Mouse (Mus musculus): ENCODE results near the gene Gm10563. TPM values are rescaled to one million over a fixed set of nuclear protein-coding genes. Genes with fewer than 3 reads are reported as not detected.
A peak's percentile ranks its signal among the peaks of the same experiment; 100 is the strongest.

Gene Gm10563
- polyA plus RNA-seq, 1 experiment from 2014 or later = not detected

GRCm38 (mm10) chr4:155651553-155652269 lies 6.5 kb upstream of the Gm10563 start:
- Histone ChIP-seq H3K9ac (replicated peaks) (no peak overlapping the region), H3K27me3 (peaks cover 52% of the 10 kb centered on the region), H3K27ac (replicated peaks) (no peak overlapping the region), H3K4me3 (no peak overlapping the region), H3K36me3 (peaks cover 60% of the 10 kb centered on the region), H3K4me2 (replicated peaks) (no peak overlapping the region), H3K4me1 (peaks cover 28% of the 10 kb centered on the region), H3K9me3 (no peaks in the 10 kb centered on the region)
- 73% methylated on average over 15 of the region's 15 CpGs for WGBS
- no peak for ATAC-seq (replicated peaks)

GRCm38 (mm10) chr4:155649355-155649754 lies 4.1 kb upstream of the Gm10563 start:
- no peak overlapping the region for H3K4me2 ChIP-seq (replicated peaks)
- H3K36me3 ChIP-seq = peaks cover 64% of the 10 kb centered on the region
- H3K9me3 ChIP-seq = no peaks in the 10 kb centered on the region
- no peak overlapping the region for H3K27ac ChIP-seq (replicated peaks)
- H3K4me1 ChIP-seq = peaks cover 20% of the 10 kb centered on the region
- peaks cover 32% of the 10 kb centered on the region for H3K27me3 ChIP-seq
- H3K9ac ChIP-seq (replicated peaks) = no peak overlapping the region
- ATAC-seq (replicated peaks) = no peak
- WGBS = 94% methylated on average over 11 of the region's 11 CpGs
- no peak overlapping the region for H3K4me3 ChIP-seq

- ATAC-seq (replicated peaks) = no peak
- Histone ChIP-seq H3K36me3 (peaks cover 86% of the 10 kb centered on the region), H3K4me2 (replicated peaks) (no peak overlapping the region), H3K27ac (replicated peaks) (no peak overlapping the region), H3K27me3 (no peaks in the 10 kb centered on the region), H3K4me3 (no peak overlapping the region), H3K9ac (replicated peaks) (no peak overlapping the region), H3K4me1 (no peaks in the 10 kb centered on the region), H3K9me3 (no peaks in the 10 kb centered on the region)
- 95% methylated on average over 5 of the region's 5 CpGs for WGBS
These were observed 513 bp upstream of the Gm10563 start for GRCm38 (mm10) chr4:155645721-155646120.

- no peaks in the 10 kb centered on the region for H3K4me1 ChIP-seq
- H3K9me3 ChIP-seq = no peaks in the 10 kb centered on the region
- no peak overlapping the region for H3K4me3 ChIP-seq
- 77% methylated on average over 1 of the region's 1 CpGs for WGBS
- H3K27me3 ChIP-seq = no peaks in the 10 kb centered on the region
- no peak overlapping the region for H3K9ac ChIP-seq (replicated peaks)
- no peak overlapping the region for H3K4me2 ChIP-seq (replicated peaks)
- ATAC-seq (replicated peaks) = no peak
- H3K27ac ChIP-seq (replicated peaks) = no peak overlapping the region
- H3K36me3 ChIP-seq = peaks cover 83% of the 10 kb centered on the region
These were observed 1.7 kb downstream of the Gm10563 start for GRCm38 (mm10) chr4:155643531-155643930.

- H3K4me3 ChIP-seq = no peak overlapping the region
- H3K27me3 ChIP-seq = no peaks in the 10 kb centered on the region
- H3K9me3 ChIP-seq = no peaks in the 10 kb centered on the region
- H3K9ac ChIP-seq (replicated peaks) = no peak overlapping the region
- H3K27ac ChIP-seq (replicated peaks) = no peak overlapping the region
- no peaks in the 10 kb centered on the region for H3K4me1 ChIP-seq
- H3K36me3 ChIP-seq = peaks cover 87% of the 10 kb centered on the region
- ATAC-seq (replicated peaks) = no peak
- no peak overlapping the region for H3K4me2 ChIP-seq (replicated peaks)
These were observed 9.3 kb downstream of the Gm10563 start for GRCm38 (mm10) chr4:155635766-155636499.

- Histone ChIP-seq H3K4me2 (replicated peaks) (no peak overlapping the region), H3K27ac (replicated peaks) (no peak overlapping the region), H3K9me3 (no peaks in the 10 kb centered on the region), H3K36me3 (peaks cover 76% of the 10 kb centered on the region), H3K27me3 (no peaks in the 10 kb centered on the region), H3K9ac (replicated peaks) (no peak overlapping the region), H3K4me3 (no peak overlapping the region), H3K4me1 (peaks cover 4% of the 10 kb centered on the region)
- ATAC-seq (replicated peaks) = no peak
- 91% methylated on average over 6 of the region's 6 CpGs for WGBS
These were observed 14.9 kb downstream of the Gm10563 start for GRCm38 (mm10) chr4:155630267-155630666.

GRCm38 (mm10) chr4:155624338-155625291 lies 20.6 kb downstream of the Gm10563 start, which contains the start of gene Cdk11b:
Cdk11b (plus strand) TSS chr4:155624854.
- WGBS = under 1% methylated on average over 84 of the region's 84 CpGs
- Histone ChIP-seq H3K4me3 (peak within 1 kb of the TSS; percentile 55), H3K36me3 (peaks cover 48% of the 10 kb centered on the region), H3K4me1 (peaks cover 14% of the 10 kb centered on the region), H3K9ac (replicated peaks) (peak within 1 kb of the TSS; percentile 58), H3K9me3 (no peaks in the 10 kb centered on the region), H3K27me3 (no peaks in the 10 kb centered on the region), H3K27ac (replicated peaks) (peak within 1 kb of the TSS; percentile 95), H3K4me2 (replicated peaks) (peak within 1 kb of the TSS; percentile 65)
- ATAC-seq (replicated peaks) = peak; percentile 100

GRCm38 (mm10) chr4:155618321-155618720 lies 26.9 kb downstream of the Gm10563 start:
- 95% methylated on average over 5 of the region's 5 CpGs for WGBS
- no peak for ATAC-seq (replicated peaks)
- Histone ChIP-seq H3K9me3 (no peaks in the 10 kb centered on the region), H3K27ac (replicated peaks) (no peak overlapping the region), H3K4me3 (no peak overlapping the region), H3K9ac (replicated peaks) (no peak overlapping the region), H3K36me3 (peaks cover 75% of the 10 kb centered on the region), H3K4me2 (replicated peaks) (no peak overlapping the region), H3K27me3 (no peaks in the 10 kb centered on the region), H3K4me1 (peaks cover 1% of the 10 kb centered on the region; the same call in 1 of the 2 replicates)

GRCm38 (mm10) chr4:155613264-155613663 lies 31.9 kb downstream of the Gm10563 start:
- Histone ChIP-seq H3K27me3 (no peaks in the 10 kb centered on the region), H3K4me3 (no peak overlapping the region), H3K36me3 (peaks cover 75% of the 10 kb centered on the region), H3K9me3 (no peaks in the 10 kb centered on the region), H3K9ac (replicated peaks) (no peak overlapping the region), H3K4me2 (replicated peaks) (no peak overlapping the region), H3K4me1 (no peaks in the 10 kb centered on the region), H3K27ac (replicated peaks) (no peak overlapping the region)
- WGBS = 95% methylated on average over 3 of the region's 3 CpGs
- ATAC-seq (replicated peaks) = no peak

- peaks cover 61% of the 10 kb centered on the region for H3K36me3 ChIP-seq
- WGBS = 95% methylated on average over 3 of the region's 3 CpGs
These were observed 33.3 kb downstream of the Gm10563 start for GRCm38 (mm10) chr4:155611860-155612259.

GRCm38 (mm10) chr4:155606825-155607224 lies 38.4 kb downstream of the Gm10563 start:
- H3K9me3 ChIP-seq = no peaks in the 10 kb centered on the region
- no peak overlapping the region for H3K4me2 ChIP-seq (replicated peaks)
- peaks cover 14% of the 10 kb centered on the region for H3K4me1 ChIP-seq
- no peak overlapping the region for H3K27ac ChIP-seq (replicated peaks)
- no peak overlapping the region for H3K4me3 ChIP-seq
- ATAC-seq (replicated peaks) = no peak
- H3K36me3 ChIP-seq = peaks cover 18% of the 10 kb centered on the region
- H3K9ac ChIP-seq (replicated peaks) = no peak overlapping the region
- no peaks in the 10 kb centered on the region for H3K27me3 ChIP-seq
- 75% methylated on average over 2 of the region's 2 CpGs for WGBS

More at GRCm38 (mm10) chr4:155611860-155612259, 33.3 kb downstream of the Gm10563 start:
- no peaks in the 10 kb centered on the region for H3K27me3 ChIP-seq
- no peaks in the 10 kb centered on the region for H3K9me3 ChIP-seq
- H3K27ac ChIP-seq (replicated peaks) = no peak overlapping the region
- H3K4me1 ChIP-seq = no peaks in the 10 kb centered on the region
- no peak for ATAC-seq (replicated peaks)
- H3K4me3 ChIP-seq = no peak overlapping the region
- no peak overlapping the region for H3K9ac ChIP-seq (replicated peaks)
- no peak overlapping the region for H3K4me2 ChIP-seq (replicated peaks)

All from forebrain, embryonic 15.5 days (tissue).